Mouse (Mus musculus): ENCODE data around the gene Gm20716. TPM values are rescaled to one million over a fixed set of nuclear protein-coding genes. Genes with fewer than 3 reads are reported as not detected.

Gm20716 gene
- polyA plus RNA-seq, 1 experiment from 2014 or later, result 8.3 TPM

GRCm38 (mm10) chr2:168169800-168170113 lies 60.4 kb downstream of the Gm20716 start:
- DNase-seq (ENCODE audit: low spot score), result no peak
- peak; percentile 34 for ATAC-seq (replicated peaks; ENCODE audit: low FRiP score, low read depth)
- Histone ChIP-seq H3K9me3 (replicated peaks; ENCODE audit: low read length) (no peaks in the 10 kb centered on the region), H3K4me1 (replicated peaks; ENCODE audit: insufficient read depth, low read length) (peaks cover 23% of the 10 kb centered on the region), H3K36me3 (ENCODE audit: insufficient read depth, low read length) (no peaks in the 10 kb centered on the region), H3K27me3 (ENCODE audit: insufficient read depth, low read length) (no peaks in the 10 kb centered on the region), H3K9ac (ENCODE audit: low read depth, low read length) (peak overlapping the region; percentile 10; the same call in 1 of the 2 replicates), H3K4me2 (ENCODE audit: low read length) (peak overlapping the region; percentile 47), H3K4me3 (replicated peaks; ENCODE audit: low read depth, low read length) (0 out of 2 replicates have a peak overlapping the region, but pooled peaks have one; percentile 6), H3K27ac (peak overlapping the region; percentile 91)
- 8% methylated on average over 9 of the region's 9 CpGs for WGBS
- no peak for TF ChIP-seq CTCF (IDR thresholded peaks at IDR 0.05; ENCODE audit: low read depth)

- no peaks in the 10 kb centered on the region for H3K36me3 ChIP-seq (ENCODE audit: insufficient read depth, low read length)
- WGBS, result 35% methylated on average over 9 of the region's 9 CpGs
- no peak overlapping the region; the same call in 1 of the 2 replicates for H3K4me2 ChIP-seq (ENCODE audit: low read length)
- H3K27ac ChIP-seq, result peak overlapping the region; percentile 91
- H3K9me3 ChIP-seq (replicated peaks; ENCODE audit: low read length), result no peaks in the 10 kb centered on the region
- DNase-seq (ENCODE audit: low spot score) (peak; percentile 85), ATAC-seq (replicated peaks; ENCODE audit: low FRiP score, low read depth) (peak; percentile 69)
- H3K27me3 ChIP-seq (ENCODE audit: insufficient read depth, low read length), result no peaks in the 10 kb centered on the region
- H3K4me1 ChIP-seq (replicated peaks; ENCODE audit: insufficient read depth, low read length), result peaks cover 23% of the 10 kb centered on the region
- peak overlapping the region; percentile 10; the same call in 1 of the 2 replicates for H3K9ac ChIP-seq (ENCODE audit: low read depth, low read length)
- no peak overlapping the region for H3K4me3 ChIP-seq (replicated peaks; ENCODE audit: low read depth, low read length)
- TF ChIP-seq CTCF (IDR thresholded peaks at IDR 0.05; ENCODE audit: low read depth), result no peak
Observed at GRCm38 (mm10) chr2:168168892-168169799, 61.0 kb downstream of the Gm20716 start.

GRCm38 (mm10) chr2:168167781-168168180 lies 62.4 kb downstream of the Gm20716 start:
- H3K4me3 ChIP-seq (replicated peaks; ENCODE audit: low read depth, low read length), result no peak overlapping the region
- H3K9me3 ChIP-seq (replicated peaks; ENCODE audit: low read length), result no peaks in the 10 kb centered on the region
- no peak overlapping the region for H3K9ac ChIP-seq (ENCODE audit: low read depth, low read length)
- peaks cover 23% of the 10 kb centered on the region for H3K4me1 ChIP-seq (replicated peaks; ENCODE audit: insufficient read depth, low read length)
- no peak overlapping the region for H3K4me2 ChIP-seq (ENCODE audit: low read length)
- H3K27me3 ChIP-seq (ENCODE audit: insufficient read depth, low read length), result no peaks in the 10 kb centered on the region
- no peak for TF ChIP-seq CTCF (IDR thresholded peaks at IDR 0.05; ENCODE audit: low read depth)
- no peak overlapping the region for H3K27ac ChIP-seq
- WGBS, result 68% methylated on average over 3 of the region's 3 CpGs
- ATAC-seq (replicated peaks; ENCODE audit: low FRiP score, low read depth) (no peak), DNase-seq (ENCODE audit: low spot score) (no peak)
- H3K36me3 ChIP-seq (ENCODE audit: insufficient read depth, low read length), result no peaks in the 10 kb centered on the region

- no peak overlapping the region for H3K27ac ChIP-seq
- H3K9me3 ChIP-seq (replicated peaks; ENCODE audit: low read length), result no peaks in the 10 kb centered on the region
- H3K27me3 ChIP-seq (ENCODE audit: insufficient read depth, low read length), result no peaks in the 10 kb centered on the region
- DNase-seq (ENCODE audit: low spot score), result peak; percentile 34
- no peaks in the 10 kb centered on the region for H3K36me3 ChIP-seq (ENCODE audit: insufficient read depth, low read length)
- H3K9ac ChIP-seq (ENCODE audit: low read depth, low read length), result no peak overlapping the region
- peaks cover 23% of the 10 kb centered on the region for H3K4me1 ChIP-seq (replicated peaks; ENCODE audit: insufficient read depth, low read length)
- no peak for TF ChIP-seq CTCF (IDR thresholded peaks at IDR 0.05; ENCODE audit: low read depth)
- ATAC-seq (replicated peaks; ENCODE audit: low FRiP score, low read depth), result 0 out of 2 replicates have a peak, but pooled peaks have one; percentile 6
- H3K4me2 ChIP-seq (ENCODE audit: low read length), result 0 out of 2 replicates have a peak overlapping the region, but pooled peaks have one; percentile 16
- 42% methylated on average over 21 of the region's 21 CpGs for WGBS
- H3K4me3 ChIP-seq (replicated peaks; ENCODE audit: low read depth, low read length), result no peak overlapping the region
Observed at GRCm38 (mm10) chr2:168166750-168167460, 63.3 kb downstream of the Gm20716 start.

GRCm38 (mm10) chr2:168161978-168162377 lies 68.2 kb downstream of the Gm20716 start:
- 10% methylated on average over 14 of the region's 14 CpGs for WGBS
- Histone ChIP-seq H3K4me3 (replicated peaks; ENCODE audit: low read depth, low read length) (peak overlapping the region; percentile 16), H3K27me3 (ENCODE audit: insufficient read depth, low read length) (no peaks in the 10 kb centered on the region), H3K4me2 (ENCODE audit: low read length) (peak overlapping the region; percentile 43), H3K4me1 (replicated peaks; ENCODE audit: insufficient read depth, low read length) (peaks cover 17% of the 10 kb centered on the region; the same call in 1 of the 2 replicates), H3K27ac (peak overlapping the region; percentile 43; the same call in 1 of the 2 replicates), H3K9ac (ENCODE audit: low read depth, low read length) (peak overlapping the region; percentile 32; the same call in 1 of the 2 replicates), H3K36me3 (ENCODE audit: insufficient read depth, low read length) (no peaks in the 10 kb centered on the region), H3K9me3 (replicated peaks; ENCODE audit: low read length) (no peaks in the 10 kb centered on the region)
- DNase-seq (ENCODE audit: low spot score) (no peak), ATAC-seq (replicated peaks; ENCODE audit: low FRiP score, low read depth) (no peak)
- no peak for TF ChIP-seq CTCF (IDR thresholded peaks at IDR 0.05; ENCODE audit: low read depth)

GRCm38 (mm10) chr2:168161514-168161971 lies 68.6 kb downstream of the Gm20716 start:
- Histone ChIP-seq H3K27ac (peak overlapping the region; percentile 43; the same call in 1 of the 2 replicates), H3K4me1 (replicated peaks; ENCODE audit: insufficient read depth, low read length) (peaks cover 15% of the 10 kb centered on the region; the same call in 1 of the 2 replicates), H3K27me3 (ENCODE audit: insufficient read depth, low read length) (no peaks in the 10 kb centered on the region), H3K4me3 (replicated peaks; ENCODE audit: low read depth, low read length) (peak overlapping the region; percentile 16), H3K36me3 (ENCODE audit: insufficient read depth, low read length) (no peaks in the 10 kb centered on the region), H3K9me3 (replicated peaks; ENCODE audit: low read length) (no peaks in the 10 kb centered on the region), H3K9ac (ENCODE audit: low read depth, low read length) (peak overlapping the region; percentile 32), H3K4me2 (ENCODE audit: low read length) (peak overlapping the region; percentile 43)
- DNase-seq (ENCODE audit: low spot score), result no peak
- TF ChIP-seq CTCF (IDR thresholded peaks at IDR 0.05; ENCODE audit: low read depth), result no peak
- peak; percentile 18; the same call in 1 of the 2 replicates for ATAC-seq (replicated peaks; ENCODE audit: low FRiP score, low read depth)
- 10% methylated on average over 11 of the region's 11 CpGs for WGBS

Data from kidney, postnatal 0 days (tissue).